Mouse (Mus musculus): ENCODE results near the gene Plin3. TPM values are rescaled to one million over a fixed set of nuclear protein-coding genes. Genes with fewer than 3 reads are reported as not detected.
A peak's percentile ranks its signal among the peaks of the same experiment; 100 is the strongest.

Gene Plin3
- 10 to 100 TPM; 32.8 to 55.8 TPM for total RNA-seq (2021)
- long read RNA-seq, experiment 1, transcript Plin3-201 (8 exons, 3,645 nt), result major isoform, 41 of 59 reads
- long read RNA-seq, experiment 1, partial matches to known transcripts, result 8 of 59 reads
- long read RNA-seq, experiment 1, other reads (novel, unspliced or antisense), result 10 of 59 reads
- long read RNA-seq, experiment 2, transcript Plin3-201 (8 exons, 3,645 nt), result major isoform, 37 of 55 reads
- long read RNA-seq, experiment 2, partial matches to known transcripts, result 10 of 55 reads
- long read RNA-seq, experiment 2, other reads (novel, unspliced or antisense), result 8 of 55 reads

DNA sequence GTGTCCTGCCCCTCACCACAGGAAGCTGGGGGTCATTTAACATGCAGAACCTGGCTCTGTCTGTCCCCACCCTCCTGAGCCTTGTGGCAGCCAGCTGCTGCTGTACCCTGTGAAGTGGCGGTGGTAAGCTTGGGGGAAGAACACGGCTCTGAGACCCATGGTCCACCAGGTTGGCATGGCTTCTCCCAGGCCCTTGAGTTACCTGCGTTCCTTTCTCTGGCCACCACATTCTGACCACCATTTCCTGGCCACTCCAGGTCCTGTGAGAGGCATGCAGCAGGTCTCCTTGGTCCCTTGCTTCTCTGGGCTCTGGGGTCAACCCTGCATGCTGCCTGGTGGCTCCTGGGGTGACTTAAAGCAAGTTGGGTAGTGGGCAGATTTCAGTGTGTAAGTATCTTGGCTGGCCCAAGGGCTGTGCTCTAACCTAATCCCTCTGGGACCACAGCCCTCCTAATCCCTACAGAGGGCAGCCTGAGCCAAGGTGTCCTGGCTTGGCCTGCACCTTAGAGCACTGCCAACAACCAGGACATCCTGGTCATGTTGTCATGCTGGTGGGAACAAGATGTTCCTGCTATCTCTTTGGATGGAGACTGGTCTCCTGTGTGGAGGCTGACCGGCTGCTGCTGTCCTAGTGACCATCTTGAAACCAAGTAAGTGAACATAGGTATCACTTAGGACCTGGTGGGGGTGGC, at the start of gene Plin3:
TSS of gene Plin3 (minus strand) at position 343 of the 692 bp plus-strand sequence.
- intact Hi-C loops (cut with DNase I; ENCODE audit: low total_unique reads), result no loop called here
- peak; percentile 40 for DNase-seq

DNA sequence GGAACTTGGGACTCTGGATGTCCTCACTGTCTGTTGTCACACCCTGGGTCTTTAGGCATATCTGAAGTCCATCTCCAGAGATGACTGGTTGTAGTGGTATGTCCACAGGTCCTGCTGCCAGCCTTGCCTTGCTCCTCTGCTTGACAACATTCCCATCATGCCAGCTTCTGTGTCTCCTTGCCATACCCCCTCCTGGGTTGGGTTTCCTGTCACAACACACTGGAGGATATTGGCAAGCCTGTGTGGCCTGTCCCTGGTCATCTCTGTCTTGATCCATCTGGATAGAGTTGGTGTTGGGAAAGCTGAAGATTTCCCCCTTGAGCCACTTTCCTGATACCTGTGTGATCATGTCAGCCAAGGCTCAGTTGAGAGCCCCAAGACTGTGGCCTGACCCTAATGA, 48.0 kb upstream of the Plin3 start:
- intact Hi-C loops (cut with DNase I; ENCODE audit: low total_unique reads), result loop anchor here (5.0 kb wide), 1 partner anchor 43 kb away; no protein-coding TSS in a partner anchor
- DNase-seq, result no peak

DNA sequence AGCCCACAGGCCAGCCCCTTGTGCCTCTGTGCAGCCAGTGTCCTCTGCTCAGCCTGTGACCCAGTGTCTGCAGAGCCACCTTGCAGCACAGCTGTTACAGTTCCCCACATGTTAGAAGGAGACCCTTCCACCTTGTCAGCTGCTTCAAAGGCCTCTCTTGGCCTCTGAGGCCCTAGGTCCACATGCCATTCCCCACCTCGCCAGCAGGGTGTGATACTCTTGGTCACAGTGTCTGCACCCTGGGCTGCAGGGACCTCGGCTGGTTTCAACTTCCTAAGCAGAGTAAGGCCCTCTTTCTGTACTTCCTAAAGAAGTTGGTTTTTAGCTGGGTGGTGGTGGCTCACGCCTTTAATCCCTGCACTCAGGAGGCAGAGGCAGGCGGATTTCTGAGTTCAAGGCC, 46.2 kb upstream of the Plin3 start:
- intact Hi-C loops (cut with DNase I; ENCODE audit: low total_unique reads), result no loop called here
- DNase-seq, result peak; percentile 47

DNA sequence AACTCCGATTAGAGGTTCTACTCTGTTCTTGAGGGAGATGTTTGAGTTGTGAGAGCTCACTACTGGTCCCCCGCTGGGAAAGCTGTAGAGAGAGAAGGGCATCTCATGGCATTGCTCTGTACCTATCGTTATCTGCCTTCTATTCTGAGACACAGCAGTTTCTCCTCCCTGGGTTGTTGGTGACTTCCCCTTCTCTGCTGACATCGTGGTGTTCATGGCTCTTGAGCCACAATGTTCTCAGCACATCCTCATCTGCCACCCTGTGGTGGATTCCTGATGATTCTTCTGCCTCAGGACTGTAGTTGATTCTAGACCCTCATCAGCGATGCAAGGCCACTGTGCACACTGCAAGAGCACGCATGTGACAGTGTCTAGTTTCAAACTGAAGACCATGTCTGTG, 45.1 kb upstream of the Plin3 start:
- intact Hi-C loops (cut with DNase I; ENCODE audit: low total_unique reads), result no loop called here
- no peak for DNase-seq

DNA sequence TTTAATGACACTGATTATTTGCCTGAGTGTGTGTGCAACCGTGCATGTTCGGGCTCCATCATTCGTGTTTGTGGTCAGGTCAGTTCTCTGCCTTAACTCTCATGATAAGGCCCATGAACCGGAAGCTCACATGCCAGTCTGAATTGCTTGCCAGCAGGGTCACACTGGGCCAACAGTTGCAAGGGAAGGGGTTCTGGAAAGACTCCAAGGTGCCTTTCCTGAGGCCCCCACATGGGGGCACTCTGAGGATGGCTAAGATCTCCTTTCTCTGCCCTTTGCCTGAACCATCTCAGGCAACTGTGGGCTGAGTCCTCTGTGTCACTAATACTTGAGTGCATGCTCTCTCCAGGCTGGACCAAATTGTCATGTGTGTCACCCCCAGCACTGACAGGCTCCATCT, 44.5 kb upstream of the Plin3 start:
- peak; percentile 55 for DNase-seq
- intact Hi-C loops (cut with DNase I; ENCODE audit: low total_unique reads), result no loop called here

- no peak for DNase-seq
Measured at GRCm38 (mm10) chr17:56332987-56333386, 40.3 kb upstream of the Plin3 start.

GRCm38 (mm10) chr17:56331256-56331655, 38.6 kb upstream of the Plin3 start:
- peak; percentile 54 for DNase-seq
- intact Hi-C loops (cut with DNase I; ENCODE audit: low total_unique reads), result no loop called here

More at GRCm38 (mm10) chr17:56332987-56333386, 40.3 kb upstream of the Plin3 start:
- intact Hi-C loops (cut with DNase I; ENCODE audit: low total_unique reads), result no loop called here

GRCm38 (mm10) chr17:56330345-56330744, 37.7 kb upstream of the Plin3 start:
- DNase-seq, result no peak
- intact Hi-C loops (cut with DNase I; ENCODE audit: low total_unique reads), result no loop called here

DNA sequence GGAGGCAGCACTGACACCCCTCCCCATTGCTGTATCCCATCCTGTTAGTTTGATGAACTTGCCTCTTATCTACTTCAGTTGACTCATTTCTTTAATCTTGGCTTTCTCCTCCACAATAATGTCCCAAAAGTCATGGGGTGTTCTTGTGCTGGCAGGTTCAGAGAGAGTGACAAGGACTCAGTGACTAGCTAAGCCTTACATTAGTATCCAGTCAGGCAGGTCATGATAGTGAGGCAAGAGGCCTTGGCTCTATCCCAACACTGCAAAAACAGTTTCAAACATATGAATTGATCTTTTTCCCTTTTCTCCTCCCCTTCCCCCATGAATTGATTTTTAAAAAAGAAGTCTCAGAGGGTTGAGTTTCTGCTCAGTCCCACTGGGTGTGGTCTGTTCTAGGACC, 36.6 kb upstream of the Plin3 start:
- intact Hi-C loops (cut with DNase I; ENCODE audit: low total_unique reads), result no loop called here
- DNase-seq, result no peak

- intact Hi-C loops (cut with DNase I; ENCODE audit: low total_unique reads), result no loop called here
- DNase-seq, result peak; percentile 35
Measured at GRCm38 (mm10) chr17:56326153-56327147, 33.8 kb upstream of the Plin3 start.

DNA sequence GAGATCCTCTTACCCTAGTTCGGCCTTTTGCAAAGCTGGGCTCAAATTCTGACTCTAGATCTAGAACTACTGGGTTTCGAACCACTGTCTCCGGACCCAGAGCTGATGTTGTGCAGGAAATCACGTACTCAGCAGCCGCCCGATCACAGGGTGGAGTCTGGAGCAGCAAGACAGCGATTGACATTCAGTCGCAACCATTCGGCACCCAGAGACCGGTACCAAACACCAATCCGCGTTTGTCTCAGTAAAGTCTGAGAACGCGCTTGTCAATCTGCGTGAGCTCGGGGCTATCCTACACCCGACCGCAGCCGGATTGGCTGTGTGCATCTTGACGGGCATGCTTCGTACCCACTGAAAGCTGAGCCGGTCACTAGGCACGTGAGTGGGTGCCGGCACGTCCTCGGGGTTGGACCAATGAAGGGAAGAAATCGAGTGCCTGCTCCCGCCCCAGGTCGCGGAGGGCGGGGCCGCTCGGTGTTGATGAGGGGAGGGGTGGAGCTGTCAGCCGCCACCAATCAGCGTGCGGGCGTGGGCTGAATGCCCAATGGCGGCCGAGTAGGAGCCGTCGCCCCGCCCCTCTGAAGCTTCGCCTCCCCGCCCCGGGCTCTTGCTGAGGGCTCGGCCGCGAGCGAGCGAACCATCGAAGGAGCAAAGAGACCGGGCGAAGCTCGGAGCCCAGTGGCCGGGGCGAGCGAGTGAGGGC, 32.9 kb upstream of the Plin3 start, which contains the start of gene Kdm4b:
TSS of gene Kdm4b (plus strand) at position 613 of the 703 bp plus-strand sequence.
- intact Hi-C loops (cut with DNase I; ENCODE audit: low total_unique reads), result no loop called here
- peak; percentile 99 for DNase-seq

DNA sequence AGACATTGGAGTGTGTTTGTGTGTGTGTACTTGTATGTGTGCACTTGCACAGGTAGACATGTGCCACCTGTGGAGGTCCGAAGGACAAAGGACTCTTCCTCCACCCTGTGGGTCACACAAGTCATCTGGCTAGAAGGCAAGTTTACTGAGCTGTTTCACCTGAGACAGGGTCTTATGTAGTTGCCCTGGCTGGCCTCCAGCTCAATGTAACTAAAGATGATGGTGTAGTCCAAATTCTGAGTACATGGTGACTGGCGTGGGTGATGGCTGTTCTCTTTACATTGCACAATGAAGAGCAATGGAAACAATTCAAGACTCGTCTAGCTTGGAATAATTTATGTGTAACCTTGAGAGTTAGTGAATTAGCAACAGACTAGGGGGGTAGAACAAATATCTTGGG, 31.7 kb upstream of the Plin3 start:
- DNase-seq, result no peak
- intact Hi-C loops (cut with DNase I; ENCODE audit: low total_unique reads), result no loop called here

DNA sequence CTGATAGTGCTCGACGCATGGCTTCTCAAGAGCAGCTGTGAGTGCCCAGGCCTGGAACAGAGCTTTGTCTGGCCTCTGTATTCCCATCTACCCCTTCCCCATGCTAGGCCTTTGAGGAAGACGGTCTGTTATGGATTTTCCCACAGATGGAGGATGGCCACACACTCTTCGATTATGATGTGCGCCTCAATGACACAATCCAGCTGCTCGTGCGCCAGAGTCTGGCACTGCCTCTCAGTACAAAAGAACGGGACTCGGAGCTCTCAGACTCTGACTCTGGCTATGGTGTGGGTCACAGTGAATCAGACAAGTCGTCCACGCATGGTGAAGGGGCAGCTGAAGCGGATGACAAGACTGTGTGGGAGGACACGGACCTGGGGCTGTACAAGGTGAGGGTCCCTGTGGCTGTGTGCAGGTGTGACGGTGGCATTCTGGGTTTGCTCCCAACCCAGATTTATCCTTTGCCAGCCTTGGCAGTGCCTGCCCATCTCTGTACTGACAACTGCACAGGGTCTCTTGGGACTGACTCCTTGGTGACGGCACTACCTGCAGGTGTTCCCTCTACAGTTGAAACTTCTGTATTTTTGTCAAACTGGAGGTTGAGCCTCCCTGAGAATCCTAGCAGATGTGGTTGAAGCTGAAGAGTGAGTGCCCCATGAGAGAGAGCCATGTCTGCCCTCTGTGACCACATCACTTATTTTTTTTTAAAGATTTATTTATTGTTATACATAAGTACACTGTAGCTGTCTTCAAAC, 16.7 kb upstream of the Plin3 start:
- no peak for DNase-seq
- intact Hi-C loops (cut with DNase I; ENCODE audit: low total_unique reads), result no loop called here

GRCm38 (mm10) chr17:56308088-56308487, 15.4 kb upstream of the Plin3 start:
- intact Hi-C loops (cut with DNase I; ENCODE audit: low total_unique reads), result no loop called here
- DNase-seq, result no peak

DNA sequence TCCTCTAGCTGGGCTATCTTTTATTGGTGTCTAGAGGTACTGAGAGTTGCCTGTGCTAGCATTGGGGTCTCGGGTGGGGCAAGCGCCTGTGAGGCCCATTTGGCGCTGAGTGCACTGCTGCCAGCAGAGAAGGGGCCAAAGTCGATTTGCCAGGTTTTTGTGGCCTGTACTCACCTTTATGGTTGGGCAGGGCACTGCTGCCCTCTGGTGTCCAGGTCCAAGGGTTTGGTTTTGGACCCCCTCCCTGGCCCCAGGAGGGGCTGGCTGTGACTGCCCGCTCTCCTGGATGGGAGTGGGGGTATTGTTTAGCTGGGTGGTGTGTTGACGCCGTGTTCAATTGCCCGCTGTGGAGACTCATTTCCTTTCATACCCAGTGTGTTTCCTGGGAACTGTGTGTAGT, 13.2 kb upstream of the Plin3 start:
- intact Hi-C loops (cut with DNase I; ENCODE audit: low total_unique reads), result no loop called here
- no peak for DNase-seq

DNA sequence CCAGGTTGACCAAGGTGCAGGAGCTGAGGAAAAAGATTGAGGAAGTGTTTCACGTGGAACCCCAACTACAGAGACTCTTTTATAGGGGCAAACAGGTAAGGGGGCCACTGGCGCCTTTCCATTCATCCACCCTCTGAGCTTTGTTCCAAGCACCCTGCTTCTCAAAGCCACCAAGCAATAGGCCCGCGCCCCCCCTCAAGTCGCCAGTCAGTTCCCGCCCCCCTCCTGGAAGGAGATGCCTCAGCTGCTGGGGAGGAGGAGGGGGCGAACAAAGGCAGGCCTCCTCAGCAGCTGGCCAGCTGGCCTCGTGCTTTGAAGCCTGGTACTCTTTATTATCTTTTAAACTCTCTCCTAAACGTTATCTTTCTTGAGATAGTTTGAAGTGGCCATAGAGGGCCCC, 12.5 kb upstream of the Plin3 start:
- DNase-seq, result no peak
- intact Hi-C loops (cut with DNase I; ENCODE audit: low total_unique reads), result no loop called here

DNA sequence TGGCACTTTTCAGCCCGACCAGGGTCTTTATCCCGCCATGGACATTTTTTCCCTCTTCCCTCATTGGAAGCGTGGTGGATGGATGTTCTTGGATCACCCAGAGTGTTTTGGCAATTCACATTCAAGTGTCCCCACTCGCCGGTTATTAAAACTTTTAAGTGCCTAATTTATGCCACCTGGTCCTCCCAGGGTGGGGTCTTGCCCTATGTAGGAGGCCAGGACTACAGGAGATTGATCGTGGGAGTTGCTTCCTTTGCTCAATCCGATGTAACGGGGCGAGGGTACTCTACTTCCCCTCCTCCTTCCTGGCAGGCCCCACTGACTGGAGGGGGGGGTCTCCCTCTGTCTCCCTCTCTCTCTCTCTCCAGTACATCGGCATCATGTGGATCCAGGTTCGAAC, 12.0 kb upstream of the Plin3 start:
- no peak for DNase-seq

DNA sequence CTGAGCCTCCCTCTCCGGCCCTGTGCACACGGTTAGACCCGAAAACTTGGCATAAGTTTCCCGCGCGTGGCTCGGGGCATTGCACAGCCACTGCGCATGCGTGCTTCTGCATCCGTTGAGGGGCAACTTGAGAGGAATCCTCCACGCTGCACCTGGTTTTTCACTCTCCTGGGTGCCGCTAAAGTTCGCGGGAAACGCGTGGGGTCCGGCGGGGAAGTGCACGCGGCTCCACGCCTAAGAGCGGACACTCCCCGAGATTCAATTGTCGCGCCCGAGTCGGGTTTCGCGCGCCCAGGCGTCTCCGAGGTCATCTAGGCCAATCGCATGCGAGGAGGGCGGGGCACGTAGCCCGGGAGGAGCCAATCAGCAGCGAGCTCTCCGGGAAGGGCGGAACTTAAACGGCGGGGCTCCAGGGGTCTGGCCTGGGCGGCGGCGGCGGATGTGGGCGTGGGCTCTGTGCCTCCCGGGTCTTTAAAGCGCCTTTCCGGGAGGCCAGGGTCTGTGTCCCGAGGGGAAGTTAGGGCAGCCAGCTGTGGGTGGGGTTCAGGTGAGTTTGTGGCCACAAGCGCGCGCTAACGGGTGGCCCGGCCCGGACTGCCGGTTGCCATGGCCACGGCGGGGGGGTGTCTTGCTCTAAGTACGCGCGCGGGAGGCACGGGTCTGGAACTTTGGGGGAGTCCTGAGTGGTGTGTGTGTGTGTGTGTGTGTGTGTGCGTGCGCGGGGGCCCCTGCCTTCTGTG, 11.3 kb upstream of the Plin3 start:
- peak; percentile 96 for DNase-seq
- intact Hi-C loops (cut with DNase I; ENCODE audit: low total_unique reads), result no loop called here

More for the DNA sequence above, 12.0 kb upstream of the Plin3 start:
- intact Hi-C loops (cut with DNase I; ENCODE audit: low total_unique reads), result no loop called here

Data from gastrocnemius, postnatal 14 days (tissue).